ENCODE assay signal across 1 mouse cellular context in the genomic region with DNA sequence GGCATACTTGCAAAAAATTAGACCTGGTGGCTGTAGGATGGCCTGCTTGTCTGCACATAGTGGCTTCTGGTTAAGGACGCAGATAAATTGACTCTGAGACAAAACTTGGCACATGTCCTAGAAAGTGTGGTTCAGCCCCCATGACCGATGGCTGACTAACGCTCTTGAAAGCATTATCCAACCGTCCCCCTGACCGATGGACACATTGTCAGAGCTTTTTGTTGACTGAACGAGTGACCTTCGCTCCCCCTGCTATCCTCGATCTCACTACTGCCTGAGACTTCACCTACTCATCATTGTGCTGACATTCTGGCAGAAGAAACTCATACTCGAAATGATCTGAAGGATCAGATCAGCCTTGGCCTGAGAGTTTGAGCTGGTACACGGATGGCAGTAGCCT. TPM values are rescaled to one million over a fixed set of nuclear protein-coding genes. Genes with fewer than 3 reads are reported as not detected.
"Had no signal": no experiment of that assay in that cellular context is flagged by ENCODE, and none has a peak within 500 bp of the region (broad histone marks: within the 10 kb centered on the region; RNA-seq: fewer than 3 reads in every experiment).

No protein-coding gene starts in this region.

RNA-seq across cellular contexts. Expression of a gene that starts 59.4 kb away (rescaled TPM):
- total RNA-seq: hematopoietic stem cell, adult 5-6 weeks had no signal
